ENCODE assay signal across 22 mouse cellular contexts in the genomic region with DNA sequence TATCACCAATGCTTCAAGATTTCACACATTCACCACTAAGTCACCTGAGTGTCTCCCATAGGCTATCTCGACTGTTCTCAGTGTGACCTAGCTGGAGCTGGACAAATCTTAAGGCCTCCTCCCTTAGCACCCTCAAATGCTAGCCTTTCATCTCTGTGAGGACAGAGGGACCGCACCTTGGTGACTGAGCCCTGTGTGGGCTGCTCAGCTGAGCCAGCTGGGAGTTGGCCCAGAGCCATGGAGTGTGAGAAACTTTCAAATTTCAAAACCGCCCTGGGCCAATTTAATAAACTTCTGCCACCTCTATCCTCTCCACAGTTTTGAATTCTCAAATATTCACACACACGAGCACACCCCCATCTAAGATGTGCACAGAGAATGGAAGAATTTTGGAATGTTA. TPM values are rescaled to one million over a fixed set of nuclear protein-coding genes. Genes with fewer than 3 reads are reported as not detected.
DNase-seq lines count a peak whose midpoint lies in the region; ATAC-seq lines count a peak whose summit lies in the region.
"Had no signal": no experiment of that assay in that cellular context is flagged by ENCODE, and none has a peak within 500 bp of the region (broad histone marks: within the 10 kb centered on the region; RNA-seq: fewer than 3 reads in every experiment).

No protein-coding gene starts in this region.

- peaks cover 28% of the 10 kb centered on the region for H3K27me3 ChIP-seq in heart, embryonic 13.5 days (replicated peaks)
- H3K27me3 ChIP-seq in limb, embryonic 13.5 days: peaks cover 40% of the 10 kb centered on the region
- peaks cover 50% of the 10 kb centered on the region for H3K27me3 ChIP-seq in limb, embryonic 10.5 days (ENCODE audit: low read depth, poor library complexity, severe bottlenecking)

- no peaks in the 10 kb centered on the region for H3K36me3 ChIP-seq in heart, embryonic 13.5 days
- H3K36me3 ChIP-seq in limb, embryonic 13.5 days: no peaks in the 10 kb centered on the region
- no peaks in the 10 kb centered on the region for H3K36me3 ChIP-seq in limb, embryonic 10.5 days
- H3K36me3 ChIP-seq: embryonic facial prominence, embryonic 15.5 days; liver, embryonic 13.5 days; stomach, embryonic 15.5 days had no signal

- WGBS in heart, embryonic 13.5 days: 25% methylated on average over 4 of the region's 4 CpGs
- 34% methylated on average over 4 of the region's 4 CpGs for WGBS in limb, embryonic 13.5 days
- 77% methylated on average over 4 of the region's 4 CpGs for WGBS in limb, embryonic 10.5 days

- no peak for ATAC-seq in heart, embryonic 13.5 days (ENCODE audit: extremely low read depth, insufficient number of reproducible peaks, low FRiP score, low TSS enrichment)
- ATAC-seq in limb, embryonic 13.5 days (ENCODE audit: low FRiP score, low read depth): 0 out of 2 replicates have a peak, but pooled peaks have one; percentile 28
- ATAC-seq: forebrain, postnatal 0 days; hindbrain, embryonic 16.5 days; intestine, embryonic 16.5 days; lung, postnatal 0 days had no signal

- peaks cover 28% of the 10 kb centered on the region for H3K4me1 ChIP-seq in heart, embryonic 13.5 days
- H3K4me1 ChIP-seq in limb, embryonic 13.5 days: peaks cover 22% of the 10 kb centered on the region
- peaks cover 15% of the 10 kb centered on the region for H3K4me1 ChIP-seq in limb, embryonic 10.5 days

- no peak for DNase-seq in heart, adult 9 months (ENCODE audit: low spot score in 2 of 2)
- no peak for DNase-seq in limb, embryonic 10.5 days (ENCODE audit: low spot score)
- DNase-seq in right cerebral cortex, postnatal 4 days: peak; percentile 27
- DNase-seq in right cerebral cortex, postnatal 25 days: no peak
- DNase-seq in urinary bladder, adult 2 months (ENCODE audit: low spot score): no peak
- DNase-seq: adrenal gland, adult 8-10 months; cerebellum, adult 11 months; cerebellum, postnatal 10 days; forebrain, postnatal 0 days; liver, embryonic 13.5 days; midbrain, embryonic 14.5 days had no signal

- peak overlapping the region; percentile 53 for H3K4me2 ChIP-seq in heart, embryonic 13.5 days
- H3K4me2 ChIP-seq in limb, embryonic 13.5 days (replicated peaks): no peak overlapping the region
- H3K4me2 ChIP-seq: embryonic facial prominence, embryonic 15.5 days; liver, embryonic 13.5 days; stomach, embryonic 15.5 days had no signal

- H3K9ac ChIP-seq in heart, embryonic 13.5 days: no peak overlapping the region
- H3K9ac ChIP-seq in limb, embryonic 13.5 days: no peak overlapping the region
- H3K9ac ChIP-seq: embryonic facial prominence, embryonic 15.5 days; forebrain, postnatal 0 days; liver, embryonic 13.5 days; stomach, embryonic 15.5 days had no signal

- no peaks in the 10 kb centered on the region for H3K9me3 ChIP-seq in heart, embryonic 13.5 days
- H3K9me3 ChIP-seq in limb, embryonic 13.5 days: no peaks in the 10 kb centered on the region
- H3K9me3 ChIP-seq in limb, embryonic 10.5 days (replicated peaks): no peaks in the 10 kb centered on the region
- H3K9me3 ChIP-seq: embryonic facial prominence, embryonic 15.5 days; liver, embryonic 13.5 days; stomach, embryonic 15.5 days had no signal

- H3K4me3 ChIP-seq in heart, embryonic 13.5 days: 0 out of 2 replicates have a peak overlapping the region, but pooled peaks have one; percentile 11
- no peak overlapping the region for H3K4me3 ChIP-seq in limb, embryonic 13.5 days
- no peak overlapping the region for H3K4me3 ChIP-seq in limb, embryonic 10.5 days
- H3K4me3 ChIP-seq: embryonic facial prominence, embryonic 15.5 days; liver, embryonic 13.5 days; myocyte; stomach, embryonic 15.5 days had no signal

- H3K27ac ChIP-seq in heart, embryonic 13.5 days (replicated peaks): no peak overlapping the region
- H3K27ac ChIP-seq in limb, embryonic 13.5 days: no peak overlapping the region
- no peak overlapping the region for H3K27ac ChIP-seq in limb, embryonic 10.5 days
- H3K27ac ChIP-seq: embryonic facial prominence, embryonic 15.5 days; kidney, postnatal 0 days; liver, embryonic 13.5 days; stomach, embryonic 15.5 days had no signal

RNA-seq across cellular contexts. Expression of gene 4930535I16Rik, which starts 43.1 kb away (rescaled TPM):
- polyA plus RNA-seq in heart, embryonic 13.5 days (2015; fragmentation: Nextera tagmentation; extraction: Ambion mirVana): not detected in 2 replicates
- not detected in 2 replicates for polyA plus RNA-seq in limb, embryonic 13.5 days (2015; fragmentation: Nextera tagmentation; extraction: Ambion mirVana)
- polyA plus RNA-seq in limb, embryonic 10.5 days (2016; fragmentation: Nextera tagmentation; extraction: Ambion mirVana): not detected in 2 replicates
- polyA plus RNA-seq in urinary bladder, adult 2 months (2012; rRNA removed): not detected in 2 replicates
- polyA plus RNA-seq: embryonic facial prominence, embryonic 15.5 days; forebrain, postnatal 0 days; hindbrain, embryonic 16.5 days; intestine, embryonic 16.5 days; kidney, postnatal 0 days; liver, embryonic 13.5 days; lung, postnatal 0 days; midbrain, embryonic 14.5 days; myocyte; neural tube, embryonic 14.5 days; stomach, embryonic 15.5 days; thymus, postnatal 0 days had no signal

RNA-seq across cellular contexts. Expression of gene Rragc, which starts 43.7 kb away (rescaled TPM):
- polyA plus RNA-seq in heart, embryonic 13.5 days (2015; fragmentation: Nextera tagmentation; extraction: Ambion mirVana): 38.1 and 40.9 TPM in 2 replicates
- polyA plus RNA-seq in limb, embryonic 13.5 days (2015; fragmentation: Nextera tagmentation; extraction: Ambion mirVana): 52.0 and 52.7 TPM in 2 replicates
- polyA plus RNA-seq in limb, embryonic 10.5 days (2016; fragmentation: Nextera tagmentation; extraction: Ambion mirVana): 33.2 and 38.9 TPM in 2 replicates
- 76.6 and 77.2 TPM in 2 replicates for polyA plus RNA-seq in urinary bladder, adult 2 months (2012; rRNA removed)

RNA-seq across cellular contexts. Expression of gene Mycbp, which starts 56.3 kb away (rescaled TPM):
- polyA plus RNA-seq in heart, embryonic 13.5 days (2015; fragmentation: Nextera tagmentation; extraction: Ambion mirVana): 57.6 and 58.5 TPM in 2 replicates
- polyA plus RNA-seq in limb, embryonic 13.5 days (2015; fragmentation: Nextera tagmentation; extraction: Ambion mirVana): 67.8 and 69.5 TPM in 2 replicates
- 66.8 and 76.1 TPM in 2 replicates for polyA plus RNA-seq in limb, embryonic 10.5 days (2016; fragmentation: Nextera tagmentation; extraction: Ambion mirVana)
- polyA plus RNA-seq in urinary bladder, adult 2 months (2012; rRNA removed): 18.3 and 21.1 TPM in 2 replicates
